Mouse (Mus musculus): ENCODE results near the gene Cdc25b.
A peak's percentile ranks its signal among the peaks of the same experiment; 100 is the strongest.

Gene Cdc25b

DNA sequence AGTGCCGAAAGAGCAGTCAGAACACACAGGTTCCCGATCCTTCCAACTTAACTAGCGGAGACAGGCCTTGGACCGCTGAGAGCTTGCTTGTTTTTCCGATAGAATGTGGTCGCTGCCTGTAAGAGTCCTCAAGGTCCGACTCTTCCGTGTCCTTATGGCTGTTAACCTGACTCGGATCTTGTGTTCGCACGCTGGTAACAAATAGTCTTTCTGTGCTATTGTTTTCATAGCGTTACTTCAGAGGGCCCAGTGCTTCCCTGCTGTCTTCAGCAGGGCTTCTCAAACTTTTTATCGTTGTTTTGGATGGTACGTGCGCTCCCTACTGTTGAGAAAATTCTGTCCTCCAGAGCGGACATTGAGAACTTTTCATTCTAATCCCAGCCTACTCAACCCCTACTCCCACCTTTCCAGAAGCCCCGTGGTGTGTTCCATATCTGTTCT is 26.1 kb upstream of the Cdc25b start:
- peak in 1 of 2 experiments; percentile 16 for DNase-seq

DNA sequence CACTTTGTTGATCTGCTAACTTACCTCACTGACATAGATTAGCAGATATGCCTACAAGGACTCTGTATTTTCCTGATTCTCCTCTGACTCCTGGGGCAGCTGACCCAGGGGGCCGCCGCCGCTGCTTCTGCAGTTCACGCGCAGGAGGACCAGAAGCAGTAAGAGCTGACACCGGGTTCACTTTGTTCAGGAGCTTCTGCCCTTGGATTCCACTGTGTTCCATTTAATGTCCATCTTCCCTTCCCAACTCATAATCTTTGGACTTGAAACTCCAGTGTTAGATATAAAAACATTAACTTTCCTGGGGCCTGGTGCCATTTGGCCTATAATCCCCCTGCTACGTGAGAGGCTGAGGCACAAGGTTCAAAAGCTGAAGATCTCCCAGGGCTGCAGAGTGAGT is 22.8 kb upstream of the Cdc25b start:
- DNase-seq = no peak

DNA sequence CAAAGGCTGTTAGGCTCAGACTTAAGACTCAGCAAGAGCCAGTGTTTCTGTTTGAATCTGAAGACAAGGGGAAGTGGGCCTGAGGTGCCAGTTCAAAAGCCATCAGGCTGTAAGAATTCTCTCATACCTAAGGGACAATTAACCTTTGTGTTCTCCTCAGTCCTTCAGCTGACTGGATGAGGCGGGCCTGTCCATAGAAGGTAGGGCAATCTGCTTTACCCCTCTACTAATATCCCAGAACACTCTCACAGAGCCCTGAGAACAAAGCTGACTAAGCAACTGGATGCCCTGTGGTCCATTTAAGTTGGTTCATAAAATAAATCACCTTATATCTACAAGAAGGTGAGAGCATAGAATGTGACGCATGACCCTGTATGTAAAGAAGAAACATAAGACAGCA is 20.6 kb upstream of the Cdc25b start:
- no peak for DNase-seq

DNA sequence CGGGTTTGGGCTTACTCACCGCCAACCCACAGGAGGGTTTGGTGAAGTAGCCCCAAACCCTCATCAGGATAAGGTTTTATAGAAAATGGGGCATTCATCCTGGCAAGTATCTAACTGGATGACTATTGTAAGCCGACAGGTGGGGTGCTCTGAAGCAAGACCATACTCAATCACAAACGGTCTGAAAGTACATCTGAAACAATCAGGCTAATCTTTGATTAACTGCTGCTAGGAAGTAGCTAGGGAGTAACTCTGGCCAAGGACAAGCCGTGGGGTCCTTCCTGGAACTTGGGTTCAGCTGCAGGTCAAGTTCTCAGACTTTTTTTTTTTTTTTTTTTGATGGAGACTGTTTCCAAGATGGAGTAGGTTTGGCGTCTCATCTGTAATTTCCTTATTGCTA is 18.8 kb upstream of the Cdc25b start:
- DNase-seq = no peak

DNA sequence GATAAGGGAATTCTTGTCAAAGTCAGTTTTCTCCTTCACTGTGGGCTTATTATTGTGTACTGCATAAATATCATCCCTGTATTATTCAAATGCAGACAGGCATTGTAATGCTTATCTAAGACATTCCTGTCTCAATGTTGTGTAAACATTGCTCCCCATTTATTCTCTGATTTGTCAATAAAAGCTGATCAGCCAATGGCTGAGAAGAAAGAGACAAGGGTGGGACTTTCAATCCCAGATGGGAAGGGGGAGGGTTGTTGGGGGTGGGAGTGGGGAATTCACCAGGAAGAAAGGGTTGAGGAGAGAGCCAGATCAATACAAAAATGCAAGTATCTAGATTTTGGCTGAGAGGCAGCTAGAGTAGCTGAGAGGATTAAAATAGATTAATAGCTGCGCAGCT is 17.8 kb upstream of the Cdc25b start:
- no peak for DNase-seq

DNA sequence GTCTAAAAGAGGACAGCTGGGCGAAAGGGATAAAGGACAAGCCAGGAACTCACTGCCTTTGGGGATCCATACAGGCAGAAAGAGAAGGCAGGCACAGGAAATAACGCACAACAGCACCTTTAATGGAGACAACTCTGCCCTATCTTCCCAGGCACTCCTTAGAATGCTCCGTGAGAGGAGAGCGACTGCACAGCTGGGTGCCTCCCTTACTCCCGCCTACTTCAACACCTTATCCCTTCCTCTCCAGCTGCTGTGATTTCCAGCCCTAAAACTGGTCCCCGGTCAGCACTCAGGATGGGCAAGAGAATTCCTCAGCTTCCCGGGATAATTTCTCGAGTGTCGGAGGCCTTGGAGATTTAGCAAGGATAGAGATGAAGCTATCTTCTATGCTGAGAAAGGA is 15.8 kb upstream of the Cdc25b start:
- DNase-seq = no peak

DNA sequence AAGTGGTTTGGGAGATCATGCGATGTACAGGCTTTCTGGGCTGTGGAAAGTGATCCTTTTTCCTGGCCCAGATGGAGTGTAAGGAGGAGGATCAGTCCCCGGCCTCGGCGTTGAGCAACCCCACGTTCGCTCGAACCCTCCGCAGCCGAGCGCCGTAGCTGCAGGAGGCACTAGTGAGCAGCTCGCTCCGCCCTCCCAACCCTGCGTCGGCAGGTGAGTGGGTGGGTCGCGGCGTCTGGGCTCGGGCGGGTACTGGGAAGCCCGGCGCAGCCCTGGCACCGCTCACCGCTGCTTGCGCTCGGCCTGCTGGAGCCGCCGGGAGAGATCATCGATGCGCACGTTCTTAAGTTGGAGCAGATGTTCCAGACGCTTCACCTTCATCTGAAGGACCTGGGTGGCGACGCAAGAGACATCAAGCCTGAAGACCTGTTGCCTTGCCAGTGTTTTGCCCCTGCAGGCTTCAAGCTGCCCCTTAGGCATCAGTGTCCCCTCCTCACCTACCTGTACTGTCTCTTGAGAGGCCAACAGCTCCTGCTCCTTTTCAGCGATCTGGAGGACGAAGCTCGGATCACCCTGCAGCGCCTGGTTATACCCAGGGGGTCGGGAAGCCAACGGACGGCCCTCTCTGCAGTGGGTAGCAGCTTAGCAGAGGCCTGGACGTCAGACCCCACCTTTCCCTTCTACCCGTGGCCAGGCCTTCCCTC is 15.2 kb upstream of the Cdc25b start:
- peak; percentile 65 to 69 for DNase-seq

DNA sequence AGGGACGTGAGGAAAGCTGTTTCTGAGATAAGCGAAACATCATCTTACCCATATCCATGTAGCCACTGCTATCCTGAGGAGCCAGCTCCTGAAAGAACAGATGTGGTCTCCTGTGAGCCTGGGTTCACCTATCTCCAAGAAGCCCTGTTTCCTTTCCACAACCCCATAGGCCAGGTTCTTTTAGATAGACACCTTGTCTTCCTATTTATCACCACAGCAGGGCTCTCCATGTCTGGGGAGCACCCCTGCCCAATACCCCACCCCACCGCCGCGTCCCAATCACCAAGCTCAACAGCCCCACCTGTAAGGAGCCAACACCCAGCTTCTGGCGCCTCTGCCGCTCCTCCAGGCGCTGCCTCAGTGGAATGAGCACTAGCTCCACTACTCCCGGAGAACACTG is 14.4 kb upstream of the Cdc25b start:
- DNase-seq = no peak

DNA sequence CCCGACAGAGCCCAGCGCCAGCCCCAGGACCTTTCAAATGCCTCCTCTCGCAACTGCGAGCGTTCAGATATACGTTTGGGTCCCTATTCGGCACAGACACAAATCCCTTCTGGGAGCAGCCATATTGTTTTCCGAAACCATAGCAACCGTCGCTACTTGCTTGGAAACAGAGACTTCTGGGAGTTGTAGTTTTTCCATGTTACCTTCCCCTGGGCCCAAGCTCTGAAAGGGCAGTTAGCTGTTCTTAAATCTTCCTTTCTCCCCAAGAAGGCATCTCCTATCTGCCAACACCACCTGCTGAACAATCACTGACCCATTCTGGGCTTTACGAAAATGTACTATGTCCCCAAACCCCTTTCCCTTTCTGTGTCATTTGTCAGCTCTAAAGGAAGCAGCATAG is 12.0 kb upstream of the Cdc25b start:
- DNase-seq = peak; percentile 63 to 78

DNA sequence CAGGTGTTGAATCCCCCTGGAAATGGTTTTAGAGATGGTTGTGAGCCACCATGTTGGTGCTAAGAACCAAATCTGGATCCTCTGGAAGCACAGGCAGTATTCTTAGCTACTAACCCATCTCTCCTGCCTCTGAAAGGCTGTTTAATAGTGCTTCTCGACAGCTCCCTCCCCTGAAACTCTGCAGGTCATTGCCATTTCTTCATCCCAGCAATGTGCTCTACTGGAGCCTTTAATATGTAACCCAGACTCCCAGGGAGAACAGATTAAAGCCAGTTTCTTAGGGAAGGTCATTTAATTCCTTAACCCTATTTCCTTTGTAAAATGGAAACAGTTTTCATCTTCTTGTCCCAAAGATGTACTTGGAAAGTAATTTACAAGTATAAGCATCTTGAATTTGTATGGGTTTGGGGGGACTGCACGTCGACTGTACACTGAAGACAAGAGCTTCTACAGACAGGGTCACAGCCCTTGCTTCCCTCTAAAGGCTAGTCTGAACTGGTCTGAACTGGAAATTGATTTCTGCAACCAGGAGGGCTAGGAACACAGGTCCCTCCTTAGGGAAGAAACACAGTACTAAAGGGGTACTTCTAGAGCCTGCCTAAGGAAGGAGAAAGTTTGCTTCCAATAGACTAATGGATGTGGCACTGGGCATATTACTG is 11.3 kb upstream of the Cdc25b start:
- DNase-seq = no peak

DNA sequence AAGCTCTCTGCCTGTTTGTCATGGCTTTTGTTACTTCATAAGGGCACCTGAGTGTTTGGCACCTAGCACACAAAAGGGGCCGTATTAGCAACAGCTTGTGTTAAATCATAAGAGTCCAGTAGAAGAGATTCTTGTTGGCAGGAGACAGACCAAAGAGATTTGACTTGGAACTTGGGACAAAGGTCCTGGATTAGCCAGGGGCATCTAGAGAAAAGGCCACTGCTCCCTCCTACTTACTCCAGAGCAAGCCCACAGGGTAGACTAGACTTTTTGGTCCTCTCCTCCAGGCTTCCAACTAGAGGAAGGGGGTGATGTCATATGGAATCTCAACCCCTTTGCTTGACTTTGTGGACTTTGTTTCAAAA is 10.8 kb upstream of the Cdc25b start:
- DNase-seq = no peak

DNA sequence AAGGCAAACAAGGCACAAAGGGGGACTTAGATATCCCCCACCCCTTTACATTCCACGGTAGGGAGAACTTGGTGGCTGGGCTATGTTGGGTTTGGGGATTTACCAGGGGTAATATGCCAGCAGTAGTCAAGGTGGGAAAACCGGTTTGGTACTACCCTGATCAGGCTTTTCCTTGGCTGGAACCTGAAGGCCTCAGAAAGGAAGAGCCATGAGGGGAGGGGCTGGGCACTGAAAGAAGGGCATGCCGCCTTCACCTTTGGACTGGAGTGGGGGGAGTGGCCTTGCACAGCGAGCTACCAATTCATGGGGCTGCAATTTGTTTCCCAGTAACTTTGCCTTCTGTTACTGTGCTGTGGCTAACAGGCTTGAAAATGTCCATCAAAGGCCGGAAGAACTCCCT is 10.3 kb upstream of the Cdc25b start:
- no peak for DNase-seq

DNA sequence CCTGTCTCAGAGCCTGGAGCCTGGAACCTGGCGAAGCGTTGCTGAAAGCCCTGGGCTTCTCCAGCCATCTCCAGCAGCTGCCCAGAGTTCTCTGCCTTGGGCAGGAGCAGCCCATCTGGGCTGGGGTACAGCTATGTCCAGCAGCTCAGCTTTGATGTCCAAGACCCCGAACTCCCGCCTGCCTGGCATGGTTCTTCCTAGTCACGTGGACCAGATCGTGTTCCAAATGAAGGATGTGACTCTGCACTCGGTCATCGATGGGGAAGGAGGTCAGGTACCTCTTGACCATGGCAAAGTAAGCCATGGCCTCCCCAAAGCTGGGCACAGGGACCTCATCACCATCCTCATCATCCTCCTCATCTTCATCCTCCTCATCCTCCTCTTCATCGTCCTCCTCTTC is 8.8 kb upstream of the Cdc25b start:
- no peak for DNase-seq

DNA sequence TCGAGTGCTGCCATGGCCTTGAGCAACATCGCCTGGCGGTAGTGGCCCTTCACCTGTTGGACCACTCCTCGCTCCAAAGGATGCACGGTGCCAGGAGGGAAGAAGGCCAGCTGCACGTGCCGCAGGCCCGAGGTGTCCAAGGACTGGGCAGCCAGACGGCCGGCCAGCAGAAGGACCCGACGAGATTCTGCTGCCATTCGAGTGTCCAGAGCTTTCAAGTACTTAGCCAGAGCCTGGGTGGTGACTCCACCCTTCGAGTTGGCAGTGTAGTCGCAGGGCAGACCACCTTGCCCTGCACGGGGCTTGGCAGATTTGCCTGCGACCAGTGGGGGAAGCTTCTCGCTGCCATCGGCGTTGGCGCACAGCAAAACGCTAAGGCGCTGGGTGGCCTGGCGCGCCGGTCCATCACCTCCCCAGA is 7.9 kb upstream of the Cdc25b start:
- DNase-seq = peak; percentile 31 to 47

DNA sequence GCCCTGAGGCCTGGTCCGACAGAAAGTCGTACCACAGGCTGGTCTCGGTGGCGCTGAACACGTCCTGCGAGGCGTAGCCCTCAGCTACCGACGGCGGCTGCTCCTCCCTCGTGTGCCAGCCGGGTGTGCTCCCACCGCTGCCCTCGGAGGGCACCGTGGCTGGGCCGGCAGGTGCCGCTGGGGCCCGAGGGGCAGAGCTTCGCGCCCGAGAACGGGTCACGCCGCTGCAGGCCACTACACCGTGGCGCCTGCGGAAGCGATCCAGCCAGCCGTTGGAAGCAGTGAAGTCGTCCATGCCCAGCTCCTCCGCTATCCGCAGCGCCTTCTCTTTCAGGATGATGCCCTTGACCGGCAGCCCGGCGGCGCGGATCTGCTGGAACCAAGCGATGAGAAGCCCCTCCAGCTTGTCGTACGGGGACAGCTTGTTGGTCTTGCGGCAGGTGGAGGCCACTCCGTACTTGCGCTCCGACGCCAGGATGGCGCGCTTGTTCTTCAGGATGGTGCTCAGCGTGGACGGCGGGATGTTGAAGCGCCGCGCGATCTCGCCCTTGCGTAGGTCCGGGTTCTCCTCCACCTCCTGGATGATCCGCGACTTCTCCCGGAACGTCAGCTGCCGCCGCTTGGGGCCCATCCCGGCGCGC is 7.4 kb upstream of the Cdc25b start:
- DNase-seq = peak; percentile 64 to 71

DNA sequence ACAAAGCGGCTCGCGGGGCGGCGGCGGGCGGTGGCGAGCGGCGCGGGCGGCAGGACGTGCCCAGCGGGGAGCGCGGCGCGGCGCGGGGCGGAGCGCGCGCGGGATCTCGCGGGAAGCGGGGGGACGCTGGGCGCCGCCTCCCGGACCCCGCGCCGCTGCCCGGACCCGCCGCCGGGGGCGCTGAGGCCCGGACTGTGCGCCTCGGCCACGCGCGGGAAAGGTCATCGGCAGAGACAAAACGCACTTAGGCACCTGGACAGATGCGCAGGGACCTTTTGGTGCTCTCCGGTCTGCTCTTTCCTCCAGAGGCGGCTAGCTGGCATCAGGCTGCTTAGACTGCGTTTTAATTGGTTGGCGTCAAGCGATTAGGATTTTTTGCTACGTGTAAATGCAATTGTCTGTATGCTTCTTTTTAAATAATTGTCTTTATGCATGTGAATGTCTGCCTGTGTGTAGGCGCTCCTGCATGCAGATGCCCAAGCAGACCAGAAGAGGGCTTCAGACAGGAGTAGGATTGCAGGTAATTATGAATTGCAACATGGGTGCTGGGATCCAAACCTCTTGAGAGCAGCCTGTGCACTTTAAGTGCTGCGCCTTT is 6.7 kb upstream of the Cdc25b start, which contains the start of gene Cenpb:
Cenpb (minus strand) TSS at position 78 of the 598 bp plus-strand sequence.
- peak; percentile 83 to 95 for DNase-seq

DNA sequence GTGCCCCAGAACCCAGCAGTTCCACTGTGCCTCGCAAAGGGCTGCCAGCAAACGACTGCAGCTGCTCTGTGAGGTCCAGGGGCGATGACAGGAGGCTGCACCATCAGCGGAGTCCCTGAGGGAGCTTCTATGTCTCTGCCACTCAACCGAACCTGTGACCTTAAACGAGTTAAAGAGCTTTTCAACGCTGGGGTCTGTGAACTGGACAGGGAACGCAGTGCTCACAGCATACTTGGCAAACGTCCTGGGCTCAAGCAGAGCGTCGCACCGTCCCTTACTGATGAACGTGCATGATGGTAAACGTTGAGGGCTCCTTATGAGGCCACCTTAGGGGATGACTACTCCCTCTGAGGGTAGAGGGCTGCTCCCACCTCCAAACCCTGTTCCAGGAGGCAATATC is 406 bp upstream of the Cdc25b start:
- DNase-seq = no peak

DNA sequence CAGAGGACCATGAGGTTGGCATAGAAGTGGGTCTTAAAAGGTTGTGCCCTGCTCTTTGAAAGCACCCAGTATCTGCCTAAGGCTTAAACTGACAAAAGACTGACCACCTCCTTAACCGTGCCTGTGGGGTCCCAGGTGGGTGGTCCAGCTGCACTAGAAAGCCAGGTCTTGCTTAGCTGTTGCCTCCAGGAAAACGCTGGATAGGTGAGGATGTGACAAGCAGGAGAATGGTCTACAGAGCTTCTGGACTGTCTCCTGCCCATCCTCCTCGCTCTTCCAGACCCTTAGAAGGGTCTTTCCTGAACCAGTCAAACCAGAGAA is 813 bp downstream of the Cdc25b start:
- DNase-seq = no peak

DNA sequence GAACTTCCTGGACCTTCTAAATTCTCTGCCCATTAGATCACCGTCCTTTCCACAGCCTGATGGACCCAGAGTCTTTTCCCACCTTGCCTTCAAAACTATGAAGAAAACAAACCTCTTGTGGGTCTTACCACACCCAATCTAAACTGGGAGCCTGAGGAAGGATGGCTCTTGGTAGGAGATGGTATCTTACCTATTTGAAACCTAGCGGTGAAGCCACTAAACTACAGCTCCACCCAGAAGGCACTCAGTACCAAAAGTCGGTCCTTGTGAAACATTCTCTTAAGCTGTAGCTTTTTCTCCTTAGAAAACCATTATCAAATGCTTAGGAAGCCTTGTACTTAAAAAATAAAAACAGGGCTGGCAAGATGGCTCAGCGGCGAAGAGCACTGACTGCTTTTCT is 1.6 kb downstream of the Cdc25b start:
- no peak for DNase-seq

DNA sequence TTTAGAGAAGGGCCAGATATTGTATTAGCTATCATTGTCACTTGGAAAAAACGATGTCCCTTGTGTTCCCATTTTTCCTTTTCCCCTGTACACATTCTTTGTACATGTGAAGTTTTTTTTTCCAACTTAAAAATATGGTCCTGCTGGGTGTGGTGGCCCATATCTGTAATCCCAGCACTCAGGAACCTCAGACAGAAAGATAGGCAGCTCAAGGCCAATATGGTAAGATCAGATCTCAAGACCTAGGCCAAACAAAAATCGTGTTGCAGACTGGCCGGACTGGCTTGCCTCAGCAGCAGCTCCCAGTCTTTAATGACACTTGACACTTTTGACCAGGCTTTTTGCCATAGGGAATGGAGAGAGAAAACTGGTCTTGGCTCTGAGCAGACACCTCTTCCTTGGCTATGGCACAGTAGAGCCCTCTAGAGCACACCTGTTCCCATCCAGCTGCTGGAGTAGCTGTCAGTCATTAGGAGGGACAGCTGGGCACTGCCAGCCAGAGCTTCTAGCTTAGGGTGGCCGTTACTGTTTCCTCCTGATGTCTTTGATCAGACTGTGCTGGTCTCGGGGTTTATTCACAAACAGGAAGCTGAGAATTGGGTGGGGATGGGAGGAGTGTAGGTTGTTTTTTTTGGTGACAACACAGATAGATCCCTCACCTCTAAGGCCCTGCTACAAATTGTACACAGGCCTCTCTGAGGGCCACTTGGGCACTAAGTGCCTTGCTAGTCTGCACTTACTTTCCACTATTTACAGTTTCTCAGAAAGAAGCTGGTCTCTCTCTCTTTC is 3.0 kb downstream of the Cdc25b start:
- no peak for DNase-seq

DNA sequence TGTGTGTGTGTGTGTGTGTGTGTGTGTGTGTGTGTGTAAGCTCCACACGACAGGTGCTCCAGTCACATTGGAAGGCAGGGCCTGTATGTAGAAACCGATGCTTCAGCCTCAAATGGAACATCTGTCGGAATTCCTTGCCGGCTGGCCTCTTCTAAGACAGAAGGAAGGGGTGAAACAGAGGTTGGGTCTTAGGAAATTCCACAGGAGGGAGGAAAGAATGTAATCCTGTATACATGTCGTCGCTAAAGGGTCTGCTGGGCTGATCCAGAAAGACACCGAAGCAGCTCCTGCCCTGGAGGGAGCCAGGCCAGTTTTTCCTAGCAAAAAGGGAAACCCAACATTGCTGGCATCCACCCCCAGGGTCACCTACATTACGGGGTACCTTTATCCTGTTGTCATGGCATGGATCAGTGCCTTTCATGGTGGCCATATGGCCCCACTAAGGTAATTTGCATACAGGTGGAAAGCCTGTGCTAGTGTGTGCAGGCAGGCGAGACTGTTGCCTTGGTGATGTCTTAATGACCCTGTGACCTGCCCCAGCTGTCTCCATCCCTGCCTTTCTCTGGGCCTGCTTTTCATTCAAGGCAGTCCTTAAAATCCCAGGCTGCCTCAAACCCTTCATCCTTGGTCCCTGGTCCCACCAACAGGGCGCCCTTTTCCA is 3.7 kb downstream of the Cdc25b start:
- DNase-seq = no peak

DNA sequence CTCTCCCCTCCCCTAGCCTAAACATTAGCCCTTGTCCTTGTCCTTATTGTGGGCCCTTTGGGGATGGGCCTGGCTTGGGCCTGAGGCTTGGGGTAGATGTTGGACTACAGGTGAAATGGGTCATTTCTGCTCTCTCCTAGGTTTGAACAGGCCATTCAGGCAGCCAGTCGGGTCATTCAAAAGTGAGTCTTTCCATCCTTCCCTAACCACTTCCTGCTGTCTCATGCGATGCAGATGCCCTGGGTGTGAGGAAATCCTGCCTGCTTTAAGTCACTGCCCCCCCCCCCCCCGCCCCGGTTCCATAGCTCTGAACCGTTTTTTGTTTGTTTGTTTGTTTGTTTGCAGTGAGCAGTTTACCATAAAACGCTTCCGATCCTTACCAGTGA is 4.2 kb downstream of the Cdc25b start:
- DNase-seq = no peak
